Mouse (Mus musculus) thymus, postnatal 14 days (tissue): Measurements from ENCODE around the gene Gnas.

ENCODE experiments used
- DNase-seq: peaks from one replicate; pipeline ENCODE4 v3.0.0; 2021

The Gnas gene

GRCm38 (mm10) chr2:174284011-174284410, at the start of gene Gnas:
Gene Gnas, plus strand, starts transcription at chr2:174284320.
- DNase-seq = peak; percentile 46

GRCm38 (mm10) chr2:174242431-174242830, 41.7 kb upstream of the Gnas start:
- no peak for DNase-seq

DNA sequence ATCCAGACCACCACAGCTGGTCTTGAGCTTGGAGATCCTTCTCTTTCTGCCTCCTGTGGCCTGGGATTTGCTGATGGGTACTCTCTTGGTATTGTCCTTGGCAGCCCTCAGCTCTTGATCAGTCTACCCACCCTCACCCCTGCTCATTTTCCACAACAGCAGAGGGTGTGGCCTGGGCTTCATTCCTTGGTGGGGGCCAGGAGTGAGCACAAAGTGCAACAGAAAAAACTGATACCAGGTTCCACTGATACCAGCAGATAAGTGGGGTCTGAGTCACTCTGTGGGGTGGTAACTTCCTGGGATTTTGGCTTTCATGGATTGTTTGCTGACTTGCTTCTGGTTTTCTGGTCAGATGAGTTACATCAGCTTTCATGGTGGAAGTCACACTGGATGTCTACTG, 32.2 kb upstream of the Gnas start:
- no peak for DNase-seq

DNA sequence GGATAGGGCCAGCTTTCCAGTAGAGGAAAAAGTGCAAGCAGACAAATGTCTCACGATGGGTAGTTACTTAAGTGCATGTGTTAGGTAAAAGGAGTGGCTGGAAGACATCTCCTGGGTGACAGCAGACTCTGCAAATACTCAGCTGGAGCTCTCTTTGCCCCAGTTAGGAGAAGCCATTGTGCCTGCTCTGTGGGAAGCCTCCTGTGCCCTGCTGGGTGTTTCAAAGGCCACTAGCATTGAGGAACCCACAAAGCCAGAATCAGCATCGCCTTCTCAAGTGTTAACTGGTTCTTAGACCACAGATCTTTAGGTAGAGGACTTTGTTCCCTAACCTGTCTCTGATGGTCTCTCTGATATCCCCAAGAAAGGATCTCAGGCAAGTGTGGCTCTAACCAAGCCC, 26.8 kb upstream of the Gnas start:
- DNase-seq = no peak

- DNase-seq = no peak
These were observed 24.1 kb upstream of the Gnas start for GRCm38 (mm10) chr2:174260004-174260403.

GRCm38 (mm10) chr2:174260908-174261800, 23.0 kb upstream of the Gnas start:
- no peak for DNase-seq

DNA sequence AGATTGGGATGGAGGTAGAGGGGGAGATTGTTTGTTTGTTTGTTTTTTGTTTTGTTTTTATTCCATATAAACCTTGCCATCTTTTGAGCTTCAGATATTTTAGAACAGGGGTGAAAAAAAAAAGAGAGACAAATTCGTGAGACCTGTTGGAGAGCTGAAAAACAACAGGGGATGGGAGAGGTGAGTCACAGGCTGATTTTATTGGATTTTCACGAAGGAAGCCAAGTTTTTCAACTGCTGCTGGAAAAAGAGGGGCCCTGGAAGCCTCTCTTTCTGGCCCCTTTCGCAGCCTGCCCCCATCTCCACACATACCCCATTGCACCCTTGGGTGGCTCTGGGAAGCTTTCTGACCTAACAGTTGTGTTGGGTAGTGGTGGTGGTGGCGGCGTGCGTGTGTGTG, 22.3 kb upstream of the Gnas start:
- DNase-seq = no peak

DNA sequence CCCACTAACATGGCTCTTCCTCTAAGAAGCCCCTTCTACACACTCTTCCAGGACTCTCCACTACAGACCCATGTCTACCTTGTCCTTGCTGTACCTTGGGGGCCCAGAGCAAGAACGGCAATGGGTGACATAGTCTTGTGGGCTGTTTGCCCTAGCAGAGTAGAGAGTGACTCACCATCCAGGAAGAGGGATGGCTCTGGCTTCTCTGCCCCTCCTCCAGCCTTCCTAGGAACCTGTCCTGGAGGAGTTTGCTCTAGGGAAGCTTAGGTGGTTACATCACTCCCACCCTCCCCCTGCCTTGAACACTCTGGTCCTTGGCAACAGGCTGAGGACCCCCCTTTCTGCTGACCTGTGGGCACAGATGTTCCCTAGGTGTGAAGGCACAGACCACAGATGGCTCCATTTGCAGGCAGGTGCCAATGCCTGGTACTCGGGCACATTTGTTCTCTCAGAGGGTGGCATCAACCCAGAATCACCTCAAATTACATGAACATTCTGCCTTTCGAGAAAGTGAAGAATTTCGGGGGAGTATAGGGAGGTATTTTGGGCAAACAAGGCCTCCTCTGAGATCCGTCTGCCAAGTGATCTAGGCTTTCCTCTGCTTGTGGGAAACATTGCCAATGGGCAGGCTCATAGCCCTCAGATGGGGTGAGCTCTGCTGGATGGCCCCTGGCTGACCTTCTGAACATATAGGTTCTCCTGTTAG, 20.9 kb upstream of the Gnas start:
- DNase-seq = no peak

DNA sequence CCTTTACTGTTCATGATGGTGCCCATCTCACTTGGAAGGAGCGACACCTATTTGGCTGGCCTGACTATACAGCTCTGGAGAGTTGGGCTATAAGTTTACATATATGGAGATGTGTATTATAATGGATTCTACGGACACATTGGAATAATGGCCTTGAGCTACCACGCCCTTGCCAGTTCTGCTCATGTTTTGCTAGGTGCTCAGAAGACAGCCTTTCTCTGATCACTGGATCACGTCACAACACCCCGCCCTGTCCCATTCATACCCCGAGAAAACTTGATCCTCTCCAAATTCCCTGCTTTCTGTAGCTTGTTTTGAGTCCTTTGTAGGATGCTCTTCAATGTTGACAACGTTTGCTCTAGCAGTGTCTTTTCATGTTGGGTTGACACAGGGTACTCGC, 19.9 kb upstream of the Gnas start:
- DNase-seq = no peak

GRCm38 (mm10) chr2:174270416-174270815, 13.7 kb upstream of the Gnas start:
- DNase-seq = no peak

DNA sequence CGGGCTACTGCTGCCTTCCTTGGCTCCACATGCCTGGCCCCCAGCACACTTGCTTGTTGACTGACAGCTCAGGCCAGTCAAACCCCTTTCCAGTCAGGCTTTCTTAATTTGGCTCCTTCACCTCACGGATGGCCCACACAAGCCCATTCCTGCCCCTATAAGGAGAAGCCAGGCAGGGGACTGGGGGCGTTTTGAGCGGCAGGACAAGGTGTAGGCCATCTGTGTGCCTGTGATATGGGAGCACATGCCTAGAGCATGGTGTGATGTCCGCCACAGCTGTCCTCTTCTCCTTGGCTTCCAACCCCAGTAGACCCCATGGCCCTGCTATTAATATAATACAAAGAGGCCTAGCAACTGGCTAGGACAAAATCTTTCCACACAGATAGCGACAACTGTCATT, 12.7 kb upstream of the Gnas start:
- DNase-seq = no peak

DNA sequence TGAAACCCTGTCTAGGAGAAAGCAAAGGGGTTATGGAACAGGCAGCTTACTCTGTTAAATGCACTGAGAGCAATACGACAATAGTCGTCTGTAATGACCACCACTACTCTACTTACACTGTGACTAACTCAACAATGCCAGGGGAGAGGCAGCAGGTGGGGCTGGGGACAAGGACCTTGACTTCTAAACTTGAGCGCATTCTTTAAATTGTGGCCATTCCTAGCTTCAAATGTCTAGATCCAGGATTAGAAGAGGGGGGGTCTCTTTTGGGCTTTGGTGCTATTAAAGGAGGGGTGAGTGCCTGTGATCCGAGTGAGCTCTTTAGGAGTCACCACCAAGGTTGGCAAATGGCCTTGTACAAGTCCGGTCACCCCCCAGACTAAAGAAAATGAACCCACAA, 11.0 kb upstream of the Gnas start:
- DNase-seq = no peak

DNA sequence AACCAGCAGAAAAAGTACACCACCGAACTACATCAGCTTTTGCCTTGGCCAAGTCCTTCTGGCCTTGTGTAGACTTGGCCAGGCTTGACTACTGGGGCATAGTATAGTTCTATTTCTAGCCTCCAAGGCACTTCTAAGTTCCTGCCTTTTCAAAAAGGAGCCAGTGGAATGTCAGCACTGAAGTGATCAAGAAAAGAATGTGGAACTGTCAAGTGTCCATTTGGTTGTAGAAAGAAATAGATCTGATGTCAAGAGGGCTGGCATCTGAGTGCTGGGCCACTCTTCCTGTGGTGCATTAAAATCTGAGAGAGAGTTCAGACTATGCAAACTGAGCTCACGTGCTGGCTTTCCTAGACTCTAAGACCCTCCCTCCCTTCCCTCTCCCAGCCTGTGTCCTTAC, 10.2 kb upstream of the Gnas start:
- no peak for DNase-seq

DNA sequence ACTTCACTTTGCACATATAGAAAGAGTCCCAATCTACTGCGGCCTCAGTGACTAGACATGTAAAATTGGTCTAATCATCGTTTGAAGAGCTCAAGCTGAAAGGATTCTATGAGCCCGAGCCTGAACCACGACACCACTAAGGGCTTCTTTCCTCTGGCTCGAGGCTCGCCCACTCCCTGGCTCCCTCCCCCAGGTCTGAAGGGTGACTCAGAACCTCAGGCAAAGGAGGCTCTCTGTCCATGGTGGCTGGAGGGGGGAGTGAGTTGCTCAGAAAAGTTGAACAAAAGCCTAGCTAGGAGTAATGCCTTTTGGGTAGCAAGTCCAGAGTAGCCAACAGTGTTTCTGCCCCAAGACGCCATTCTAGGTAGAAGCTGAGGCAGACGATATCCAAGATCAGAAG, 4.3 kb upstream of the Gnas start:
- no peak for DNase-seq

DNA sequence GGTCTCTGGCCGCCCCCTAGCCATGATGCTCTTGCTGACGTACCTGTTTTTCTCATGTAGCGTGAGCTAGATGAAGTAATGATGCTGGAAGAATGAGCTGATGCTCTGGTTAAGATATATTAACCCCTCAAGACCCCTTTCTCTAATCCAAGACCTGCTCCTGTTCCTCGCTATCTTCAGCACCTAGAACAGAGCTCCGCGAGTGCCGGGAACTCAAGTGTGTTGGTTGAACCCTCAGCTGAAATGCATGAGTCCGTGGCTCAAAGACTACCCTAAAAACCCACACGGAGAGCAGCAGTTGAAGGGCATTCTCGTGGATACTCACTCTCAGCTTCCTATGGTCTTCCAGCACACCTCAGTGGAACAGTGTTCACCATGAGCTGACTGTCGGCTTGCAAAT, 779 bp upstream of the Gnas start:
- no peak for DNase-seq

DNA sequence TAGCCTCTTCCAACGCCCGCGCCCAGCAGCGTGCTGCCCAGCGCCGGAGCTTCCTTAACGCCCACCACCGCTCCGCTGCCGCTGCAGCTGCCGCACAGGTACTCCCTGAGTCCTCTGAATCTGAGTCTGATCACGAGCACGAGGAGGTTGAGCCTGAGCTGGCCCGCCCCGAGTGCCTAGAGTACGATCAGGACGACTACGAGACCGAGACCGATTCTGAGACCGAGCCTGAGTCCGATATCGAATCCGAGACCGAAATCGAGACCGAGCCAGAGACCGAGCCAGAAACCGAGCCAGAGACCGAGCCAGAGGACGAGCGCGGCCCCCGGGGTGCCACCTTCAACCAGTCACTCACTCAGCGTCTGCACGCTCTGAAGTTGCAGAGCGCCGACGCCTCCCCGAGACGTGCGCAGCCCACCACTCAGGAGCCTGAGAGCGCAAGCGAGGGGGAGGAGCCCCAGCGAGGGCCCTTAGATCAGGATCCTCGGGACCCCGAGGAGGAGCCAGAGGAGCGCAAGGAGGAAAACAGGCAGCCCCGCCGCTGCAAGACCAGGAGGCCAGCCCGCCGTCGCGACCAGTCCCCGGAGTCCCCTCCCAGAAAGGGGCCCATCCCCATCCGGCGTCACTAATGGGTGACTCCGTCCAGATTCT, 812 bp downstream of the Gnas start:
- no peak for DNase-seq

- DNase-seq = no peak
These were observed 1.9 kb downstream of the Gnas start for GRCm38 (mm10) chr2:174285921-174286470.

DNA sequence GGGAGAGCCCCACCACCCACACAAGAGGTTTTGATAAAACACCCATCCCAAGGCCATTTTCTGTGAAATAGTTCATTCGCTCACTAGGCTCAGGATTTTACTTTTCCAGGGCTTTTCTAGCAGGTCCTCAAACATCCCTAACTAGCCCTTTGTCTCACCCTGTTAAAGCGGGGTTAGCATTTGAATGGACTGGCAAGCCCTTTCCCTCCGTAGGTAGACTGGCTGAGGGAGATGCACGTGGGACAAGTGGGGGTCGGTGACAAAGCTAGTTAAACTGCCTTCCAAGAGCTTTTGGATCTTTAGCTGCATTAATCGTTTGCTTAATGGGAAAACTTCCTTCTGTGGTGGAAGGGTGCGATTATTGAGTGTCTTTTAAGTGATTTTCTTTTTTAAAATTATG, 3.8 kb downstream of the Gnas start:
- no peak for DNase-seq

DNA sequence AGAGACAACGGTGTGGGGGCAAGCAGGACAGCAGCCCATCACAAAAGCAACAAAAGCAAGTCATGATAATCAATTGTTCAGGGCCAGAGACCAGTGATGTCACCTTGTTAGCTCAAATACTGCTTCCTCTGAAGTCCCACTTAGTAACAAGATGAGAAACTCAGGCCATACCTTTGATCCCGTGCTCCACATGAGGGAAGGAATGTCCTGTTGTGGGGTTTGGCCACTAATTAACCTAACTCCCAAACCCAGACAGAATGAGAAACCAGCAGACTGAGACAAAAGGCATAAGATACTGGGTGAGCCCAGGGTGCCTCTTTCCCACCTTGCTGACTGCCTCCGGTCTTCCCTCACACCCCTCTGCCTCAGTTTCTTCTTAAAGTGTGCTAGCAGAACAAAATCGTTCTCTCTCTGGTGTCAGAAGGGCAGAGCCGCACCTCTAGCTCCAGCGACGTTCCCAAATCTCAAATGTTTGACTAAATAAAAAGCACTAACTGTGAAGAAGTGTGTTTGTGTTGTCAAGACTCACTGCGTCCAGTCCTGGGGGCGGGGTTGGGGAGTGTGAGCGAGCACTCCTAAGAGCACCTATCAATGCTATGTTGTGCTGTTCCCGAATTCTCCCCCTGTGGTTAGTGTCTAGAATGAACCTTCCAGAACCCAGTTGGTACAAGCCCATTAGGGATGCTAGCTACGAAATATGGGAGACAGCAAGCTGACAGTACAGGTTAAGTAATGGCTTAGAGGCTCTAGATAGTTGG, 4.7 kb downstream of the Gnas start:
- no peak for DNase-seq

- no peak for DNase-seq
These were observed 7.0 kb downstream of the Gnas start for GRCm38 (mm10) chr2:174291029-174291661.

GRCm38 (mm10) chr2:174291662-174292030, 7.5 kb downstream of the Gnas start:
- DNase-seq = no peak

DNA sequence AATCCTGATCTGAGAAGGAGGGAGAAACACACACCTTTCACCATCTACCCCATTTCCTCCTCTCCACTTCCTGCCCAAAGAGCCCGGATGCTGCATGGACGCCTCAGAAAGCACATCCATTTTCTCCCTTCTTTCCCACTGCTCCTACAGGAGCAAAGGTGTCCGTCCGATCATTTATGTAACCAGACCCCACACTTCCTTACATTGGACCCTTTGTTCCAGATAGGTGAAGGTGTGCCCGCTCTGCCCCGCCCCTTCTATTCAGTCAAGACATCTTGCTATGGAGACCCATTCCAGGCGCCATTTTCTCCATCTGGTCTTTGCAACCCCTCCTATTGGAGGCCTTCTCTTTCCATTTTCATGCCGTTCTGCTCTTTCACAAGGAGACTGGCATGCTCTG, 10.3 kb downstream of the Gnas start:
- no peak for DNase-seq
